Mouse (Mus musculus) heart, postnatal 14 days (tissue): ENCODE measurements around the gene Ankrd17. TPM values are rescaled to one million over a fixed set of nuclear protein-coding genes. Genes with fewer than 3 reads are reported as not detected.

Experiments
- DNase-seq, 2 experiments: peaks; one replicate each; pipeline ENCODE4 v3.0.0; 2021 to 2022
- intact Hi-C: fragments of 180-260 bp; cut with DNase I; formaldehyde crosslinking; loops from one replicate; pipeline ENCODE4 v1.15.1; 2025
- long read RNA-seq, 2 experiments: library from polyadenylated mRNA; stranded (forward); transcript quantifications; one replicate each; pipeline ENCODE4 v2.0.0; 2021
- total RNA-seq, 2 experiments: library from RNA; stranded (reverse); gene quantifications; 2 replicates each; pipeline ENCODE4 v1.2.3; 2021

The Ankrd17 gene
- total RNA-seq = 10 to 100 TPM; 71.4 to 74.4 TPM
- long read RNA-seq, experiment 1, partial matches to known transcripts = 9 of 11 reads
- long read RNA-seq, experiment 1, other reads (novel, unspliced or antisense) = 2 of 11 reads
- long read RNA-seq, experiment 2, partial matches to known transcripts = 14 of 17 reads
- long read RNA-seq, experiment 2, other reads (novel, unspliced or antisense) = 3 of 17 reads

- DNase-seq = peak; percentile 91
- intact Hi-C loops = loop anchor here (1.0 to 5.0 kb wide), 2 partner anchors 142 to 164 kb away; partner anchors contain the start of gene Cox18
Observed at GRCm38 (mm10) chr5:90366121-90367066, at the start of gene Ankrd17. Gene Ankrd17 (minus strand): TSS chr5:90366577.

GRCm38 (mm10) chr5:90414925-90415295, 48.5 kb upstream of the Ankrd17 start:
- intact Hi-C loops = no loop called here
- DNase-seq = no peak

GRCm38 (mm10) chr5:90414142-90414924, 48.0 kb upstream of the Ankrd17 start:
- intact Hi-C loops = no loop called here
- no peak for DNase-seq

- peak in 1 of 2 experiments; percentile 23 for DNase-seq
- intact Hi-C loops = loop anchor here (5.0 to 10.0 kb wide), 3 partner anchors 100 to 250 kb away; no protein-coding TSS in a partner anchor
Observed at GRCm38 (mm10) chr5:90405210-90405609, 38.8 kb upstream of the Ankrd17 start.

- DNase-seq = no peak
- intact Hi-C loops = no loop called here
Observed at GRCm38 (mm10) chr5:90396817-90397216, 30.4 kb upstream of the Ankrd17 start.

- no peak for DNase-seq
- intact Hi-C loops = no loop called here
Observed at GRCm38 (mm10) chr5:90394322-90394721, 27.9 kb upstream of the Ankrd17 start.

- DNase-seq = no peak
- intact Hi-C loops = no loop called here
Observed at GRCm38 (mm10) chr5:90393764-90394163, 27.4 kb upstream of the Ankrd17 start.

GRCm38 (mm10) chr5:90383080-90383479, 16.7 kb upstream of the Ankrd17 start:
- intact Hi-C loops = no loop called here
- no peak for DNase-seq

GRCm38 (mm10) chr5:90381458-90381857, 15.1 kb upstream of the Ankrd17 start:
- DNase-seq = peak in 1 of 2 experiments; percentile 3

GRCm38 (mm10) chr5:90373708-90374107, 7.3 kb upstream of the Ankrd17 start:
- no peak for DNase-seq
- intact Hi-C loops = no loop called here

More at GRCm38 (mm10) chr5:90381458-90381857, 15.1 kb upstream of the Ankrd17 start:
- intact Hi-C loops = no loop called here

- intact Hi-C loops = no loop called here
- no peak for DNase-seq
Observed at GRCm38 (mm10) chr5:90370401-90370800, 4.0 kb upstream of the Ankrd17 start.

GRCm38 (mm10) chr5:90367067-90367303, 608 bp upstream of the Ankrd17 start, which contains the start of gene Gm9958:
Gene Gm9958 (plus strand): TSS chr5:90367204.
- intact Hi-C loops = loop anchor here (5.0 kb wide), 1 partner anchor 165 kb away; no protein-coding TSS in a partner anchor
- no peak for DNase-seq

GRCm38 (mm10) chr5:90365141-90365951, 1.0 kb downstream of the Ankrd17 start:
- DNase-seq = peak in 1 of 2 experiments; percentile 49
- intact Hi-C loops = loop anchor here (5.0 kb wide), 1 partner anchor 163 kb away; no protein-coding TSS in a partner anchor

GRCm38 (mm10) chr5:90364526-90364925, 1.9 kb downstream of the Ankrd17 start:
- intact Hi-C loops = loop anchor here (5.0 kb wide), 1 partner anchor 77 kb away; no protein-coding TSS in a partner anchor
- DNase-seq = peak; percentile 71 to 82

GRCm38 (mm10) chr5:90355824-90356223, 10.6 kb downstream of the Ankrd17 start:
- DNase-seq = no peak
- intact Hi-C loops = no loop called here

- intact Hi-C loops = no loop called here
- no peak for DNase-seq
Observed at GRCm38 (mm10) chr5:90353552-90354317, 12.6 kb downstream of the Ankrd17 start.

- intact Hi-C loops = no loop called here
- no peak for DNase-seq
Observed at GRCm38 (mm10) chr5:90346877-90347276, 19.5 kb downstream of the Ankrd17 start.

GRCm38 (mm10) chr5:90340847-90341246, 25.5 kb downstream of the Ankrd17 start:
- no peak for DNase-seq
- intact Hi-C loops = no loop called here

GRCm38 (mm10) chr5:90339953-90340343, 26.4 kb downstream of the Ankrd17 start:
- intact Hi-C loops = no loop called here
- no peak for DNase-seq
